Mouse (Mus musculus) erythroblast, embryonic 14.5 days (primary cell): ENCODE data around the gene Olfr527.

Experiments used
- GATA1 ChIP-seq: IDR thresholded peaks from 2 replicates; pipeline ENCODE4 v1.6.1; 2012; ENCODE audit warnings: low read length, inconsistent platforms, mixed read lengths
- TAL1 ChIP-seq: IDR thresholded peaks from 3 replicates; pipeline ENCODE4 v1.6.1; 2012; ENCODE audit warnings: low read length, inconsistent platforms, mixed read lengths

GRCm38 (mm10) chr7:140329766-140330304 is 4.0 kb upstream of the Olfr527 start:
- no peak for TF ChIP-seq GATA1
- no peak for TF ChIP-seq TAL1
